Mouse (Mus musculus) activated CD4-positive, CD25-positive, alpha-beta regulatory T cell, adult 9 weeks (primary cell): Measurements from ENCODE around the gene Tssk4. TPM values are rescaled to one million over a fixed set of nuclear protein-coding genes. Genes with fewer than 3 reads are reported as not detected.

Source experiments
- polyA plus RNA-seq: library from polyadenylated mRNA; unstranded; fragments of 100-300 nt; shearing (Covaris generic); gene quantifications from one replicate; pipeline ENCODE4 v1.2.1, GENCODE M21; 2017

Gene Tssk4
- 1.4 TPM for polyA plus RNA-seq

GRCm38 (mm10) chr14:55649884-55650283 lies at the start of gene Tssk4:
TSS of gene Tssk4 (plus strand) at chr14:55650184.

DNA sequence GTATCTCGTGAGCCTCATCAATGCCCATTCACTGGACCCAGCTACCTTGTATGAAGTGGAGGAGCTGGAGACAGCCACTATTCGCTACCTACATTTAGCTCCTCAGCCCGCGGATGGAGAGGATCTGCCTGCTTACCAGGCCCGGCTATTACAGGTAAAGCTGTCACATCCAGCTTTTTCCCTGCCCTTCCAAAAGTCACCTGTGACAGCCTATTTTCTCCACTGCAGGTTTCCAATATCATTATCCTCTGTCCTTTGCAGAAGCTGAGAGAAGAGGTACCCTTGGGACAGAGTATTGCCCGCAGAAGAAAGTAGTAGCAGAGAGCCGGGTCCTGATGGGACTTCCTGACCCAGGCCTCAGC lies 46.7 kb upstream of the Tssk4 start, which contains the start of gene Irf9:
Gene Irf9 (plus strand): TSS at position 301 of the 362 bp plus-strand sequence.

DNA sequence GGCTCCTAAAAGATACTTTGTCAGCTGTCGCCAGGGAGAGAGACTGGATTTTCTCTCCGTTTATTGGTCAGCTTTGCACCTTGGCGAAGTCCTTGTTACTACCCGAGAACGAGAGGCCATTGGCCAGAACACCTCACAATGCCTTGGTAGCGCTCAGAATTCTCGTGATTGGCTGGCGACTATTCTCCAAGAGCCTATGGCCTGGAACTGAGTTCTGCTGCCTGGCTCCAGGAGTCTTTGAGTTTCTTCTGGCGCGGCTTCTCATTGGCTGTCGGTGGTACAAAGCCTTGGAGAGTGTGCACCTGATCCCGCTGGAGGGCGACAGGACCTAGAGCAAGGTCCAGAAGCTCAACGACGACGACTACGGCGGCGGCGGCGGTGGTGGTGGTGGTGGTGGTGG lies 32.2 kb upstream of the Tssk4 start, which contains the start of gene Rec8:
Gene Rec8 (plus strand): TSS at position 216 of the 400 bp plus-strand sequence.

DNA sequence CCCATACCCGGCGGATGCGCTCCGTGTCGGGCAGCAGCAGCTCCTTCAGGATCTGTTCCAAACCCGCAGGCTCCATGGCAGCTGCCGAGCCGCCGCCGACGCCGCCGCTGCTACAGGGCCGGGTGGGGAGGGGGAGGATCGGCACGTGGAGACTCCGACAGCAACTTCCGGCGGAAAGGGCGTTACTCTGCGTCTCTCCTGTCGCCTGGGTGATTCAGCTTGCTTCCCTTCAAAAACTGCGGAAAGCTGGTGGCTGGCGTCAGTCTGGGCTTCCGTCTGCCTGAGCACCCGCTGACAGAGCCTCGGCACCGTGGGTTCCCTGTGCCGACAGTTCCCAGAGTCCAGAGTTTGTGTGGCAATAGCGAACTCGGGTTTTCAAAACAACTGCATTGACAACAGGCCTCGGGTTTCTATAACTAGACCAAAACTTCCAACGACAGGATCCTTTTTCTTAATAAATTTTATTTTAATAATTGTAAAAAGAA lies 14.4 kb upstream of the Tssk4 start, which contains the start of gene Ipo4:
Gene Ipo4 (minus strand): TSS at position 435 of the 485 bp plus-strand sequence.

GRCm38 (mm10) chr14:55637795-55638194 lies 12.2 kb upstream of the Tssk4 start, which contains the start of gene Gm49378:
TSS of gene Gm49378 (minus strand) at chr14:55637895.

DNA sequence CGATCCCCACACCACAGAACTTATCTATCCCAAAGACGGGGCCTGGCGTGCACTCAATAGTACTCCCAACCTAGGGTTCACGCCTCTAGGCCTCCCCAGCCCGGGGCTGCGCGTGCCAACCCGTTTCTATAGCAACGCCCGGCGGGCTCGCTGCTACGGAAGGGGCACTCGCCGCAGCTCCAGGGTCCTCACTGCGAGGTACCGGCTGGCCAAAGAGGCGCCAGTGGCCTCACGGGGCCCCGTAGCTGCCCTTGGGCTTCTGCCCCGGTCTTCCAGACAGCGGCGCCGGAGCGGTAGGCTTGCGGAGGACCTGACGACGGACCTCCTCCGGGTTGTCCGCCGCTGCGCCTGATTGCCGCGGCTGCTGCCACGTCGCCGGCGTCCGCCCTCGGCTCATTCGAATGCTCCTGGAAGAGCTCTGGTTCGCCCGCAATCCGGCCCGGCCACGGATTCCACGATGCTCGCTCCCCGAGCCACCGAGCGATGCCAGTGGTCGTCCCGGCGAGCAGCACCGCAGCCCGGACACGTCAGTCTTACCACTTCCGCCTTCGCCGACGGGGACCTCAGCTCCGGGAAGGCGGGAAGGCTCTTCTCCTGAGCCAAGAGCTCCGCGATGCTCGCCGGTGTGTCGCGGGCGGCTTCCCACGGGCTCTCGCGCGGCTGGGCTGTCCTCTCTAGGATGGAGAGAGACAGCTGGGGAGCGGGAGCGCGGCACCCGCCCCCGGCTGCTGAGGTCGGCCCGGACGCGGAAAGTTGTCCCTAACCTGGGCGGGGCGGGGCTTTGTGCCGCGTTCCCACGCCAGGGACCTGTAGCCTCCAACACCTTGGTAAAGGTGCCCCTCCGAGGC lies 6.7 kb upstream of the Tssk4 start, which contains the start of gene Tm9sf1:
Gene Tm9sf1 (minus strand): TSS at position 747 of the 848 bp plus-strand sequence.

DNA sequence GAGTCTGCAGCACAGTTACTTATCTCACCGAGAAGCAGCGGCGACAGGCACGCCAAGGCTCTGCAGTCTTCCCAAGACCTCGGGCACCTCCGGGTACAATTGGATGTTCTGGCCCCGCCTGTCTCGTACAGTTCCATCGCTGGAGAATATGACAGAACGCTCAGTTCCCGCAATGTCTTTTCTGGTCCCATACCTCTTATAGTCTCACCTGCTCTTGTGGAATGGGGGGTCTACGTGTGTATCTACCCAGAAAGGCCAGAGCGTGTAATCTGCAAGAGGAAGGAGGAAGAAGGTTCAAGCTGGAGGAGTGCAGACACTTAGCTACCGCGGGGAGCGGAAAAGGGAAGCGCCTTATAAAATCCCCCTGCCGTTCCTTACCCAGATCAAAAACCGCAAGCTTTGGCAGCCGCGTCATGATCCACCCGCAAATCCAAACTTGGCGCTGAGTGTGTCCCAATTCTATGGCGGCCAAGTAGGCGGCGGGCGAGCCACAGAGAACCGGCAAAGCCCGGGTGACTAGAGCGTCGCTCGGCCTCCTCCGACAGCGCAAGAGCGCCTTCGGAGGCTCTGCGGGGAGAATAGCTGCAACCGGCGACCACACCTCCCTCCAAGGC lies 10.1 kb downstream of the Tssk4 start, which contains the start of gene Mdp1:
Gene Mdp1 (minus strand): TSS at position 549 of the 614 bp plus-strand sequence.

GRCm38 (mm10) chr14:55671833-55672740 lies 22.1 kb downstream of the Tssk4 start, which contains the start of the genes Gmpr2 and Nedd8:
TSS of gene Gmpr2 (plus strand) at chr14:55671941.
TSS of gene Nedd8 (minus strand) at chr14:55672124.

GRCm38 (mm10) chr14:55681160-55682117 lies 31.5 kb downstream of the Tssk4 start, which contains the start of gene Tinf2:
TSS of gene Tinf2 (minus strand) at chr14:55681820.

Other genes with a start within 250 kb of the Tssk4 start
- 39.7 TPM for gene Dhrs4, start 171.4 kb upstream of the Tssk4 start, polyA plus RNA-seq
- not detected for gene Carmil3, start 159.5 kb upstream of the Tssk4 start, polyA plus RNA-seq
- not detected for gene Cpne6, start 139.7 kb upstream of the Tssk4 start, polyA plus RNA-seq
- 0.07 TPM for gene Nrl, start 125.2 kb upstream of the Tssk4 start, polyA plus RNA-seq
- gene Pck2, start 109.9 kb upstream of the Tssk4 start, polyA plus RNA-seq = 46.5 TPM
- gene Dcaf11, start 90.2 kb upstream of the Tssk4 start, polyA plus RNA-seq = 159 TPM
- gene A730061H03Rik, start 89.8 kb upstream of the Tssk4 start, polyA plus RNA-seq = 4.7 TPM
- gene Fitm1, start 74.6 kb upstream of the Tssk4 start, polyA plus RNA-seq = not detected
- 1,178 TPM for gene Psme1, start 72.1 kb upstream of the Tssk4 start, polyA plus RNA-seq
- 32.1 TPM for gene Emc9, start 64.9 kb upstream of the Tssk4 start, polyA plus RNA-seq
- gene Psme2, start 59.1 kb upstream of the Tssk4 start, polyA plus RNA-seq = 1,001 TPM
- 79.7 TPM for gene Rnf31, start 58.5 kb upstream of the Tssk4 start, polyA plus RNA-seq
- gene Irf9, start 46.6 kb upstream of the Tssk4 start, polyA plus RNA-seq = 209 TPM
- gene Rec8, start 32.1 kb upstream of the Tssk4 start, polyA plus RNA-seq = 10.1 TPM
- 74.4 TPM for gene Ipo4, start 14.2 kb upstream of the Tssk4 start, polyA plus RNA-seq
- gene Gm49378, start 12.3 kb upstream of the Tssk4 start, polyA plus RNA-seq = 2.5 TPM
- 95.5 TPM for gene Tm9sf1, start 6.4 kb upstream of the Tssk4 start, polyA plus RNA-seq
- 120 TPM for gene Mdp1, start 10.3 kb downstream of the Tssk4 start, polyA plus RNA-seq
- gene Gmpr2, start 21.8 kb downstream of the Tssk4 start, polyA plus RNA-seq = 49.3 TPM
- 452 TPM for gene Nedd8, start 21.9 kb downstream of the Tssk4 start, polyA plus RNA-seq
- gene Tinf2, start 31.6 kb downstream of the Tssk4 start, polyA plus RNA-seq = 62.3 TPM
- 0.39 TPM for gene Tgm1, start 63.7 kb downstream of the Tssk4 start, polyA plus RNA-seq
- gene Rabggta, start 72.1 kb downstream of the Tssk4 start, polyA plus RNA-seq = 71.3 TPM
- gene Dhrs1, start 95.5 kb downstream of the Tssk4 start, polyA plus RNA-seq = 56.9 TPM
- gene Nop9, start 95.5 kb downstream of the Tssk4 start, polyA plus RNA-seq = 15.6 TPM
- not detected for gene Cideb, start 108.3 kb downstream of the Tssk4 start, polyA plus RNA-seq
- gene Ltb4r2, start 111.2 kb downstream of the Tssk4 start, polyA plus RNA-seq = not detected
- gene Ltb4r1, start 115.8 kb downstream of the Tssk4 start, polyA plus RNA-seq = 3.1 TPM
- 0.11 TPM for gene Adcy4, start 133.9 kb downstream of the Tssk4 start, polyA plus RNA-seq
- gene Ripk3, start 138.7 kb downstream of the Tssk4 start, polyA plus RNA-seq = 81.9 TPM
- not detected for gene Nfatc4, start 173.0 kb downstream of the Tssk4 start, polyA plus RNA-seq
- 1.5 TPM for gene Nynrin, start 203.8 kb downstream of the Tssk4 start, polyA plus RNA-seq
- not detected for gene Cbln3, start 234.2 kb downstream of the Tssk4 start, polyA plus RNA-seq
- 115 TPM for gene Khnyn, start 234.8 kb downstream of the Tssk4 start, polyA plus RNA-seq